Mouse (Mus musculus) MN1 (cell line): Measurements from ENCODE around the gene Dis3.

Source experiments
- DNase-seq: peaks from one replicate; pipeline ENCODE4 v3.0.0-alpha.2; 2016; ENCODE audit warnings: low spot score

Gene Dis3

DNA sequence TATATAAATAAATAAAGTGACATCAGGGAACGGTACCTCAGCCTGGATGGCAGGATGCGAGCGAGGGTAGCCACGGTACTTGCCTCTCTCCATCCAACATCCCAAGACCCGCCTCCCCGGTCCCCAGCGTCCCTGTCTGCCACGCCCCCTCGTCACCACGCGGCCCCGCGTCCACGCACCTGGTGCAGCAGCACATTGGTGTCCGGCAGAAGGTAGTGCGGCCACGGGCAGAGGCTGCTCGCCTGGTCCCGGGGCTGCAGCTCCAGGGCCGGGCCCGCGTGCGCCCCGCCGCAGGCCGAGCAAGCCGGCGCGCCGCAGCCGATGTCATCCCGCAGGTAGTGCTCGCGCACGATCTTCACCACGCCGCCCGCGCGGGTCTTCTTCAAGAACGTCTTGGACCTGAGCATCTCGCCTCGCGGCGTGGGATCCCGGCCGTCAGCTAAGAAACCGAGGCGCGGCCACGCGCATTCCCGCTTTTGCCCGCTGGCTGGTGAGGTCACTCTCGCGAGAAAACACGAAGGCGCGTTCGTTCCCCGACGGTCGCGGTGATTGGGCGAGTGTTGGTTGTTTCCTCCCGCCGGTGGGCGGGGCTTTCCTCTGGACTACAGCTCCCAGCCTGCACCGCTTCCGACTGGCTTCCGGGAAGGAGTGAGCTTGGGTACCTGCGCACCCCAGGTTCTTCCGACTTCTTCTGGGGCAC, at the start of gene Dis3, which contains the start of gene Pibf1:
Gene Dis3, minus strand, starts transcription at position 504 of the 700 bp plus-strand sequence.
Gene Pibf1, plus strand, starts transcription at position 158 of the 700 bp plus-strand sequence.
- DNase-seq, result peak; percentile 98

DNA sequence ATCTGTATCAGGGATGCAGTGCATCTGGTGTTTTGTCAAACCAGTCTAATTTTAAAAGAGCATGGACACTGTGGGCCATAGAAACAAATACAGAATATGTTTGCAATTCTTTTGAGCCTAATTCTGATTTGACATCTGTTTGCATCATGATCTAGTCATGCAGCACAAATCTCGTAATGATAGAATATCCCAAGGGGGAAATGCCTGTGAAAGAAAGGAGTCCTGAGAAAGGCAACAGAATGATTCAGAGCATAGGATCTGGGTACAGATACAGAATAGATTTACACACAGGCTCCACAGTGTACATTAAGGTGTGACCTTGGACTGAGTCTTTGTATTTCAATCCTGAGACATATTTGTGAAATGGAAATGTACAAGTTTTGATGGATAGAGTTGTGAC, 47.3 kb upstream of the Dis3 start:
- peak; percentile 51 for DNase-seq

DNA sequence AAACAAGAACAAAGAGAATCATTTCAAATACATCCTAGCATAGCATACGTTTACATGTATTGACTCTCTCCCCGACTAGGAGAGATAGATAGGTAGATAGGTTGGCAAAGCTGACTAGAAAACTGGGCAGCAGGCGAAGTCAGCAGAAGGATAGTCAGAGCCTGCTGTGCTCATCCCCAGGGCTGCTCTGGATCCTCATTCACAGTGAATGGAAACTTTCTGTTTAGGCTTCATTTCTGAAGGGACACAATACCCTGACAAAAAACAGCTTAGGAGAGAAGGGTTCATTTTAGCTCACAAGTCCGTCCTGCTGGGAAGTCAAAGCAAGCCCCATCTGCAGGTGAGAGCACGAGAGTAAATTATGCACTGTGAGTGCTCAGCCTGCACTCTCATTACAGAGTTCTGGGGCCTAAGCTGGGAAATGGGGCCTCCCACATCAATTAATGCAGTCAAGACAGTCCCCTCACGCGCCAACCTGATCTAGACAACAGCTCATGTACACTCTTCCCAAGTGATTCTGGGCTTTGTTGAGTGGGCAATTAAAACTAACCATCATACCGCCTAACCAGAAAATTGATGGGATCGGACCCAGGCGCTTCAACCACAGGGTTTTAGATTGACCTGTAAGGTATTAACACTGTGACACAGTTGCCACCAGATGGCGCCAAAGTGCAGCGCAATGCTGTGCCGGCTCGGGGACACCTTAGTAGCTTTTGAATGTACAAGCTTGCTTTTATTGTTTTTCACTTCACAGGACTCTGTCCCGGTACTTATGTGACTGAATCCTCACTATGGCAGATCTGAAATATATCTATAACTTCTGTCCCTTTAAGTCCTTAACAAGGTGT, 42.4 kb upstream of the Dis3 start:
- DNase-seq, result peak; percentile 87

DNA sequence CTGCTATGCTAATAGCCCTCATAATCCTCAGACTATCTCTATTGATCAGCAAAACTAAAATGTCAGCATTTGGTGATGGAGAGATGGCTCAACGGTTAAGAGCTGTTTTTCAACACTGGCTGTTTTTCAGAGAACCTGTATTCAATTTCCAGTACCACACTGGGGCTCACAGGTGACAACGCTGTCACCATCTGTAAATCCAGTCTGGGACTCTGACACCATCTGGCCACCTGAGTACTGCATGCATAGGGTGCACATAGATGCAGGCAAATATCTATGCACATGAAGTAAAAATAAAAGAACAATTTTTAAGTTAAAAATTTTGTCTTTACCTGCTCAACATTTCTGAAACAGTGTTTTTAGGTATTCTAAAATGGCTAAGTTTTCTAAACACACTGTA, 40.5 kb upstream of the Dis3 start:
- DNase-seq, result no peak

DNA sequence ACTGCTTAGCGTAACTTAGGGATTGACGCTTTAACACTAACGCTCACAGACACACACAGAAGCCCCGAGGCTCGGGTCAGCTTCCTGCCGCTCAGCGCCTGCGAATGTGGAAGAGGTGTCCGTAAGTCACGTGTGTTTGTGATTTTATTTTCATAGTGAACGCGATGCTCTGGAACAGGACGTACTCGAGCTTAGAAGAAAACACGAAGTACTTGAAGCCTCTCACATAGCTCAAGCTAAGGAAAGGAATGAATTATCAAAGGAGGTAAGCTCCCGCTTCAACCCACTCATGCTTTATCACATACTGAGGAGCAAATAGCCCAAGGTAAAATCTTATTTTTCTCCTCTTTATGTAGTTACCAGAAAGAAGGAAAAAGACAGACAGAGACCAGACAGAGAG, 36.7 kb upstream of the Dis3 start:
- no peak for DNase-seq

DNA sequence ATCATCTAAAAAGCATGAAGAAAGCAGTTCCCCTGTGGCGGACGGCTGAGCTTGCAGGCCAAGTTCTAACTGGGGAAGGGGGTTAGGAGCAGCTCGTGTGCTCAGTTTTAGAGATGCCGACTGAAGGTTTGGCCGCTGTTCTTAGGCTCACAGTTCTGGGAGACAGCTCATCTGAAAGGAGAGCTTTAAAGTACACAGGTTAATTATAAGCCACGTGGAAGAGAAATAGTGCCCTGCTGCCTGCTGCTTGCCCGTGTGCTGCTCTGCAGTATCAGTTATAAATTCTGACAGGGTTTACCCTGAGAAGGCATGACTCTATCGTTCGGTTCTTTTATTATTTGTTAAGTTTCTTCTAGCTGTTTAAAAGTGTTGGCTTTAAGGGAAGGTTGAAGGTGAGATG, 36.2 kb upstream of the Dis3 start:
- no peak for DNase-seq

DNA sequence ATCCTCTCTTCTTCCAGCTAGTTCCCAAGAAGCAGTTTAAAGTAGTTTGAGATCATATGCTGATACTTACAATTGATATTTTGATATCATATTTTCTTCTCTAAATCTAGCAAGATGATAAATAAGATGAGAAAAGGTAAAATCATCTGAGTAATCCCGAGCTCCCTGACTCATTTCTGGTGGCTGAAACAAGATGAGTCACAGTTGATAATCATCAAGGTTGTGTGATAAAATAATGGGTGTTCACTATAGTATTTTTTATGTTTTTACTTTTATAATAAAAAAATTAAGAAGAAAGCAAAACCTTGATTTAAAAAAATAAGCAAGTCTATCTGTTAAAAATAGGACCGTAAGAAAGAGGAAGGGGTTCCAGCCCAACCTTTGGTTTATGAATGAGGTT, 34.5 kb upstream of the Dis3 start:
- DNase-seq, result no peak

DNA sequence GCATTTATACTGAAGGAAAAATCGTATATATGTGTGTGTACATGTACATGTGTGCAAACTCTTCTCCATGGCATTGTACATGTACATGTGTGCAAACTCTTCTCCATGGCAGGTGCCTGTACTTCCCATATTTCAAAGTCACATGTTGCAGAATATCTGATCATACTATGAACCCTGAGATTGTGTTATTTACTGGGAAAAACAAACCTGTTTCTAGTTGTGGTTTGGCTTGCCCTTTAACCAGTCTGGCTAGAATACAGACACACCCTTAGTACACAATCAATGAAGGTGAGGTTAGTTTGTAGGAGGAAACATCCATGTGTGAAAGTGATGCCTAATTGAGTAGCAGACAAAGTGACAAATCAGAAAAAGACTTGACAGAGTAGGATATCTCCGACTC, 29.5 kb upstream of the Dis3 start:
- no peak for DNase-seq

DNA sequence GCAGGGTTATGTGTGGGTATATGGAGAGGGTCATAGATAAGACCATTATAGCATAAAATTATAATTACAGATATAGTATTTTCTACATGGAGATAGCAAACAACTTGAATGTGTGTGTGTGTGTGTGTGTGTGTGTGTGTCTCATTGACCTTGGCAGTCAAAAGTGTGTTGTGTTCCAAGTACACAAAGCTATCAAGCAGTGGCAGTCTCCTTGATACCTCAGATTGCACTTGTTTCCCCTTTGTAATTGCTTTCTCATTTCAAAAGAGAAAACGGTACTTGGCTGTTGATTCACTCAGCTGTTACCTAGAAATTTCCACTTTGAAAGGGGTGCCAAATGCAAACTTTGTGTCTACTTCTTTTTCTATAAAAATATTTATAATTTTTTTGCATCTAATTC, 27.9 kb upstream of the Dis3 start:
- DNase-seq, result no peak

DNA sequence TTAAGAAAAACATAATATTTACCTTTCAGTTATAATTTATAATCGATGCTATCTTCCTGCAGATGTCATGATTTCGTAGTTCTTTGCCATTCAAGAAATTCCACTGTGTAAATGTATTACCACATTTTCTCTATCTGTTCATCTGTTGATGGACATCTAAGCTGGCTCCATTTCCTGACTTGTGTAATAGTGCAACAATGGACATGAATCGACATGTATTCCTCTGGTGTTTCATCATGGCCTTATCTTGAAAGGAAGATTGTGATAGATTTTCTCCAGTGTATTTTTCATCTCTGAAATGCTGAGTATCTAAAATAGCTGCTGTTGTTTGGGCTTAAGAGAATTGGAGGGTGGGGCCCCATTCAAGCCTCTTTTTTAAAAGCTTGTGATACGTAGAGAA, 27.1 kb upstream of the Dis3 start:
- no peak for DNase-seq

DNA sequence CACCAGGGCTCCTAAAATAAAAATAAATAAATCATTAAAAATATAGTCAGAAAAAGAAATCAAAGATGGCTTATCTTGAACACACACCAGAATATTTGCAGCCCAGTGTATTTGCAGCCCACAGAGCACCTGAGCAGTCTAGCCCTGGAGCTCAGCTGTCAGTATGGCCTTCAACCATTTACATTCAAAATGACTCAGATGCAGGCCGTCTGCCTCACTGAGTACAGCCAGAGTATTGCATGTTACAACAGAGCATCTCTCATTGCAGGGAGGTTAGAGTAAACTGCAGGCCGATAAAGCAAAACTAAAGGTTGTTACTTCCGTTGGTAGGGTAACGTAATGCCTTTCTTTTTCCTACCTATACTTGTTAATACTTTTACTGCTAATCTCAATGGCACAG, 24.5 kb upstream of the Dis3 start:
- no peak for DNase-seq

DNA sequence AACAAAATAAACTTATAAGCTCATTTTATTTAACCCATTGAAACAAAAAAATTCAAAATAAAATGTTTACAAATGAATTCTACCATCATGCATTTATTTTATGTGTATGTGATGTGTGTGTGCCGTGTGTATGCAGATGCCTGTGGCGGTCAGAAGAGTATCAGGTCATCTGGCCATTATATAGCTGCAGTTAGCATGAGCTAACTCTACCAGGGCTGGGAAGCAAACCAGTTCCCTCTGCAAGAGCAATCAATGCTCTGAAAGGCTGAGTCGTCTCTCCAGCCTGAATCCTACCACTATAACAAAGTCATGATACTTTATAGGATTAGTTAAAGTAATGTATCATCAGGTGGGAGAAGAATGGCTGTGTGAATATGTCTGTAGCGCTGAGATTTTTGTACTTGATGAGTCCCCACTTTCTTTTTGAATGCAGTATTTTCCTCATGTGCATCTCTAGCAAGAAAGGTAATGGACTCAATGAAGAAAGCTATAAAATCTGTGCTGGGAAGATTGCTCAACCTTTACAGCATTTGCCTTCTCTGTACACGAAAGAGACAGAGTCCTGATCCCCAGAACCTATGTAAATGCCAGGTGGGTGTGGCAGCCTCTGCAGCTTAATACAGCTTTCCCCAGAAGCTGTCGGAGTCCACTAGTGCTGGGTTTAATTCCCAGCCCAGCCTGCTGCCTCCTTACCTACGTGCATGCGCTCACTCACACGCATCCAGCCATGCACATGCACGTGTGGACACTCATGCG, 22.2 kb upstream of the Dis3 start:
- DNase-seq, result no peak

DNA sequence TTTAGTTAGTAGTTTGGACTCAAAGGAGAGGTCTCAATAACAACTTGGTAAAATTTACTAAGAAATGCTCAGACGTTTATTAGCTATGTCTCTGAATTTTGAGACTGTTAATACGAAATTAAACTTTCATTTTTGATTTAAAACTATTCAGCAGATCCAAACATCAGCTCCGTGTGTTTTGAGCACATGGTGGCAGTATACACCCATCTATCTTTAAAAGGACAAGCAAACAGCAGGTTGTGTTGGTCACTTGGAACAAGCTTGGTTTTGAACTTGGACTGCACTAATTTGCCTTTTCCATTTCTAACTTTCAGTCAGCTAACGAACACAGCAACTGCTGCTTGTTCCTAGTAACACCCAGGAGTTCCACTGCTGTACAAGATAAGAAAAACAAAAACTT, 18.0 kb upstream of the Dis3 start:
- no peak for DNase-seq

DNA sequence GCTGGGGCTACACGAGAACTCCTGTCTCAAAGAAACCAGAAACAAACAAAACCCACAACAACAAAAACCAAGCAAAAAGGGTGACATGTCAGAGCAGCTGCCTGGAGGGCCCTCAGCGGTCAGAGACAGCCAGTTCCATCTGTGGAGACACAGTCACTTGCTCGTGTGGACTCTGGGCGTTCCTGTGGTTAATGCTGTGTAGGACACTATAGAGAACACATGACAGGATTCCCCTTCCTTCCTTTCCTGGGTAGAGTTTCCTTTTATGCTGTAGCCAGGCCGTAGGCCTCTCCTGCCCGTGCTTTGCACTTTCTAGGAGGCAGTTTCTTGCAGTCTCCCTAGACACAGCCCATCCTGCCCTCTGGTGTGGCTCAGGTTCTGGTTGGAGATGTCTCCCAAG, 9.2 kb upstream of the Dis3 start:
- DNase-seq, result no peak

DNA sequence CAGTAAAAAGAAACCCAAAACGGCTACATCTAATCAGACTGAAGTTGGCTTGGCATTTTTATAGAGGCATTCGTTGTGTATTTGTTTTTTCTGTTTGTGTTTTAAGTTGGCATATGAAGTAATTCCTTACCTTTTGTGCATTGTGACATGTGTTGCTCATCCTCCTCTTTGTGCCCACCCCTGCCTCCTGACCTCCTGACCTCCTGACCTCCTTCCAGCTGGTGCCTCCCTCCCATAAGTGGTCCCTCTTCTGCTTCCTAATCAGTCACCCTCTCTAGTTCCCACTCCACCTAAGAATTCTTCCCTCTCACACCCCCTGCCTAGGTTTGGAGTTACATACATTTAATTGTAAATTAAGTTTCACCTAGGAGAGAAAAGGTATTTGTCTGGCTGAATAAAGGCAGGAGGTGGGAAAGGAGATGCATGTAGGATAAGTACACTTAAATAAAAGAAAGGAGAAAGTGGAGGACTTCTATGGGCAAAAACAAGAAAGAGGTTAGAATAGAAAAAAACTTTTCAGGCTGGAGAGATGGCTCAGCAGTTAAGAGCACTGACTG, 8.1 kb upstream of the Dis3 start:
- DNase-seq, result no peak

DNA sequence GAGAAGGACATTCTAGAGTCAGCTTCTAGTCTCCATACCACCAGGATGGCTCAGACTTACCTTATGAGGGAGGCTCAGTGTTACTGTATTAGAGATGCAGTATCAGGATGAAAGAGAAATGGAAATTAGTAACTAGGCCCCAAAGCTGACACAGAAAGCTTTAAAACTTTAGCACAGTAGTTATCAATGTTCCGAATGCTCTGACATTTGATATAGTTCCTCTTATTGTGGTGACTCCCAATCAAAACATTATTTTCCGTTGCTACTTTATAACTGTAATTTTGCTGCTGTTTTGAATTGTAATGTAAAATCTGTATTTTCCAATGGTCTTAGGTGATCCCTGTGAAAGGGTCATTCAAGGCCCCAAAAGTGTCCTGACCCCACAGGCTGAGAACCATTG, 7.1 kb upstream of the Dis3 start:
- no peak for DNase-seq

DNA sequence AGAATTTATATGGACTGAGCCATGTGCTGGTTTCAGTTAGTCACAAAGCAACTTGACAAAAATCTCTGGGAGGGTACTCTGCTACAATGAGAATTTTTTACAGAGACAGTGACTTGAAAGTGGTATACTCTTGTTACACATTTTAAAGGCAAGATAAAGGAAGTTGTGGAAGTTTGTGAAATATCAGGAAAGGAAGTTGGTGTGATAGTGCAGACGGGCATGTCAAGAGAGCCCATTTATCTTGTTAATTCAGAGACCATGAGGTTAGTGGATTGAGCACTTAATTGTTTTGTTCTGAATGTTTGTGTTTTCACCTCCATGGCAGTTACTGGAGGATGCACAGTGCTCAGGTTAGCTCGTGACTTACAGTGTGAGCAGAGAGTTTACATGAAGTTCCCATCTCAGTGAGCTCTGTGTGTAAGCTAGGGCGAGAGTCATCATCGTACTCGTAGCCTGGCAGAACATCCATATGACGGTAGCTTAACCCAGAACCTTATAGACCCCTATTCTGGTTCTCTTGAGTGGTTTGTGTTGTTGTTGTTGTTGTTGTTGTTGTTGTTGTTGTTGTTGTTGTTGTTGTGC, 5.1 kb upstream of the Dis3 start:
- DNase-seq, result no peak

DNA sequence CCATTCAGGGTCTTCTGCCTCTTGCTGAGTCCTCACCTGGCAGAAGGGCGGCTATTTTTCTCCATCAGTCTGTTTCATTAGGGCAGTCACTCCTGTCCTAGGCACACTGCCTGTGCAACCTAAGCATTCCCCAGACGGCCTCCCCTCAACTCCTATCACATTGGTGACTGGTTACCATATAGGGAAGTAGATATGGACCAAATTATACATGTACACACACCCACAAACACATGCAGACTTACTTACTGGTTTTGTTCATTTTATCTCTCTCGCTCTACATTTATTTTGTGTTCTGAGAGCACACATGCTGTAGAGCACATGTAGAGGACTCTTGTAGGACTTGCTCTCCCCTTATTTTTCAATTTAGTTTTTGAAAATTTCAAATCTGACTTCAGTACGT, 3.5 kb upstream of the Dis3 start:
- no peak for DNase-seq

DNA sequence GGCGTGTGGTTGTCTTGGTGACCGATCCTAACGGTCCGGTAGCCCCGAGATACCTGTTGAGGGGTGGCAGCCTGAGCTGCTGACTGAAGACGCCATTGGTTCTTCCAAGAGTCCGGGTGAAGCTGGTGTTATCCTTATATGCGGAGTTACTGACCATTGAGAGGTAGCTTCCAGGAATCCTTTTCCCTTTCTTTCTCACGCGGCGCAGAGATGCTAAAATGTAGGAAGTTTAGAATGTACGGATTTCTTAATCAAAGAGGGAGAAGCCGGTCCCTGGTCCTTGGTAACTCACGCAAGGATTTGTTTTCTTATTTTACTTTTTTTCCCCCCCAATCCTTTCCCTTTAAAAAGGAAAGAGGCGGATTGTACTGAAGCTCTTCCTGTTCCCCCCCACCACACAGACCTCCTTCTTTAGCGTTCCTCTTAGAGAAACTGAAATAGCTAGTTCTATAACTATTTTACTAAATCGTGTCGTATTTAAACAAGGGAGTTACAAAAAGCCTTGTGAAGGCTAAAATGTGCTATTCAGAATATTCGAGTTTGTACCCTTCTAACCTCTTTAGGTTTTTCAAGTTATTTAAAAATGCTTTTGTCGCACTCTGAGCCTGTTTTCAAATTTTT, 507 bp upstream of the Dis3 start:
- no peak for DNase-seq

DNA sequence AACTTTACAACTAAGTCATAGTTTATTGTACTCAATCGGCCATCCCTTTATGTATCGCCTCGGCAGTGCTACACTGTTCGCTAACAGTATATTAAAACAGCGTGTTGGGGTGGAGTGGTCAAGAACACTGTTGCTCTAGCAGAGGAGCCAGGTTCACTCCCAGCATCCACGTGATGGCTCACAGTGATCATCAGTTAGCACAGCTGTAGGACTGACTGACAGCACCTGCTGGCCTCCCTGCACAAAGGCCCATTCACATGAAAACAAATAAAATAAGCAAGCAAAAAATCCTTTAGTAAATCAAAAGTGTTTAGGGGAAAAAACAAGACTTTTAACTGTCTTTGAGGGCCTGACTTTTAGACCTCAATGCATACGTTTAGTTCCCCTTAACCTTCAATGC, 10.6 kb downstream of the Dis3 start:
- DNase-seq, result no peak

DNA sequence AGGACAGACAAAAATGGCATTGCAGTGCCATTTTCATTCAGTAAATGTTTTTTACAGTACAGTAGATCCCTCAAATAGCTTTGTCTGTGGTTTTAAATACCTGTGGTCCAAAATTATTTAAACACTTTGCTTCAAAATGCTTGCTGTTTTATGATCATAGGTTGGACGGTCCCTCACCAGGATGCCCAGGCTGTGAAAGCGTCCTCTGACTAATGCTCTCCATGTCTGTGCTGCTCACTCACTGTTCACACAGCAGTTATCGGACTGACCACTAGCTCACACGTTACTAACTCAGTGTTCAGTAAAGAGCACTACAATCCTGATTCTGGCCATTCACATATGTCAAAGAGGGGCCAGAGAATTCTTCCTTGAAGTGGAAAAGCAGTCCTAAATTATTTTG, 28.4 kb downstream of the Dis3 start:
- DNase-seq, result no peak

DNA sequence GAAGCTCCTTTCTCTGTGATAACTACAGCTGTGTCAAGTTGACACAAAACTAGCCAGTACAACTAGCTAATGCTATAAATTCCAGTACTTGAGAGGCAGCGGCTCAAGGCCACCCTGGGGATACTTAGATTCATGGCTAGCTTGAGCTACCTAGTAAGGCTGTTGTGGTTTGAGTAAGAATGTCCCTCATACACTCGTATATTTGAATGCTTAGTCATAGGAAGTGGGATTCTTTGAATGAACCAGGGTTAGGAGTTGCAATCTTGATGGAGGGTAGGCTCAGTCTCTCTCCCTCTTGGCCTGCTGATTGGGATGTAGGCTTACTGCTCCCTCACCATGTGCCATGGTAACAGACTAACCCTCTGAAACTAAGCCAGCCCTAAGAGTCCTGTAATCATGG, 36.5 kb downstream of the Dis3 start:
- no peak for DNase-seq
